Mouse (Mus musculus) MEL (cell line): ENCODE measurements at regions not wholly inside any gene's neighbourhood (a gene's known extent, or its start where the extent isn't known, plus 50 kb on each side); places are given as distances from the start of the nearest gene placed in this dataset.

Experiments
- DNase-seq: peaks from one replicate; pipeline ENCODE4 v3.0.0; 2011; ENCODE audit warnings: low read depth, low spot score
- H3K27ac ChIP-seq: 2 replicates; pipeline ENCODE4 v1.5.1; 2012; ENCODE audit warnings: low read depth, mild to moderate bottlenecking, control low read depth, low read length, moderate library complexity; ENCODE audit not compliant: control insufficient read depth
- H3K27me3 ChIP-seq, 2 experiments: fragments of 150-350 bp in 1 of 2; sonication (generic) in 1 of 2; 2 replicates each; pipeline ENCODE4 v1.6.1; 2012; ENCODE audit warnings: low read length in 2 of 2, mild to moderate bottlenecking in 2 of 2, improper control_type of control experiment in 1 of 2, moderate library complexity in 1 of 2; ENCODE audit not compliant: insufficient read depth in 2 of 2, control insufficient read depth in 1 of 2
- H3K36me3 ChIP-seq, 2 experiments: 2 replicates each; pipeline ENCODE4 v1.6.1; 2012 to 2014; ENCODE audit warnings: low read length in 2 of 2, improper control_type of control experiment in 1 of 2, inconsistent platforms in 1 of 2, mild to moderate bottlenecking in 1 of 2; ENCODE audit not compliant: insufficient read depth in 2 of 2, control insufficient read depth in 1 of 2
- H3K4me1 ChIP-seq, 2 experiments: fragments of 150-350 bp in 1 of 2; sonication (generic) in 1 of 2; 2 replicates each; pipeline ENCODE4 v1.6.1; 2012; ENCODE audit warnings: low read length in 2 of 2, improper control_type of control experiment in 1 of 2, mild to moderate bottlenecking in 1 of 2; ENCODE audit not compliant: insufficient read depth in 2 of 2, control insufficient read depth in 1 of 2
- H3K4me3 ChIP-seq, 2 experiments: fragments of 150-350 bp in 1 of 2; sonication (generic) in 1 of 2; 2 replicates each; pipeline ENCODE4 v1.5.1; 2012; ENCODE audit warnings: low read depth in 2 of 2, low read length in 2 of 2, mild to moderate bottlenecking in 2 of 2, moderate library complexity in 2 of 2, control low read depth in 1 of 2, improper control_type of control experiment in 1 of 2; ENCODE audit not compliant: control insufficient read depth in 1 of 2, insufficient read depth in 1 of 2
- H3K79me2 ChIP-seq: 2 replicates; pipeline ENCODE4 v1.6.1; 2012; ENCODE audit warnings: mild to moderate bottlenecking, low read length, moderate library complexity; ENCODE audit not compliant: control insufficient read depth, poor library complexity, insufficient read depth
- H3K9ac ChIP-seq: 2 replicates; pipeline ENCODE4 v1.6.1; 2012; ENCODE audit warnings: low read depth, mild to moderate bottlenecking, control low read depth, low read length, moderate library complexity; ENCODE audit not compliant: control insufficient read depth, poor library complexity, severe bottlenecking
- H3K9me3 ChIP-seq: fragments of 150-350 bp; sonication (generic); replicated peaks from 2 replicates; pipeline ENCODE4 v1.6.1; 2012; ENCODE audit warnings: mild to moderate bottlenecking, low read length, improper control_type of control experiment, moderate library complexity; ENCODE audit not compliant: insufficient read depth
- BHLHE40 ChIP-seq: IDR thresholded peaks from 2 replicates; pipeline ENCODE4 v1.6.1; 2012; ENCODE audit warnings: low read depth, mild to moderate bottlenecking, inconsistent platforms, low read length, improper control_type of control experiment, borderline replicate concordance
- CHD1 ChIP-seq: IDR thresholded peaks from 2 replicates; pipeline ENCODE4 v1.6.1; 2012; ENCODE audit warnings: low read depth, mild to moderate bottlenecking, inconsistent platforms, low read length, improper control_type of control experiment
- CHD2 ChIP-seq: IDR thresholded peaks from 2 replicates; pipeline ENCODE4 v1.6.1; 2011; ENCODE audit warnings: low read length, improper control_type of control experiment
- CTCF ChIP-seq, 3 experiments: IDR thresholded peaks in 2 of 3; conservative IDR thresholded peaks in 1 of 3; 2 replicates each; pipeline ENCODE4 v1.5.1; 2011 to 2012; ENCODE audit warnings: low read length in 3 of 3, low read depth in 2 of 3, mild to moderate bottlenecking in 2 of 3, improper control_type of control experiment in 1 of 3, inconsistent platforms in 1 of 3, mixed read lengths in 1 of 3, moderate library complexity in 1 of 3; ENCODE audit not compliant: control insufficient read depth in 1 of 3, insufficient read depth in 1 of 3, poor library complexity in 1 of 3, severe bottlenecking in 1 of 3
- EP300 ChIP-seq, 2 experiments: IDR thresholded peaks; 2 replicates each; pipeline ENCODE4 v1.6.1; 2011; ENCODE audit warnings: improper control_type of control experiment in 2 of 2, low read length in 2 of 2, low read depth in 1 of 2, mild to moderate bottlenecking in 1 of 2
- ETS1 ChIP-seq: IDR thresholded peaks from 2 replicates; pipeline ENCODE4 v1.6.1; 2012; ENCODE audit warnings: low read depth, mild to moderate bottlenecking, inconsistent platforms, low read length, improper control_type of control experiment, moderate library complexity
- GABPA ChIP-seq: IDR thresholded peaks from 2 replicates; pipeline ENCODE4 v1.6.1; 2012; ENCODE audit warnings: low read depth, mild to moderate bottlenecking, inconsistent platforms, low read length, improper control_type of control experiment, moderate library complexity
- HCFC1 ChIP-seq: IDR thresholded peaks from 2 replicates; pipeline ENCODE4 v1.6.1; 2012; ENCODE audit warnings: low read depth, mild to moderate bottlenecking, inconsistent platforms, low read length, improper control_type of control experiment, moderate library complexity
- MAX ChIP-seq: IDR thresholded peaks from 2 replicates; pipeline ENCODE4 v1.6.1; 2011; ENCODE audit warnings: low read length, improper control_type of control experiment
- MEF2A ChIP-seq: IDR thresholded peaks from 2 replicates; pipeline ENCODE4 v1.6.1; 2014; ENCODE audit warnings: low read depth, mild to moderate bottlenecking, inconsistent platforms, low read length, improper control_type of control experiment; ENCODE audit not compliant: poor library complexity, insufficient replicate concordance, severe bottlenecking; ENCODE audit errors: extremely low read depth
- MYB ChIP-seq: IDR thresholded peaks from 2 replicates; pipeline ENCODE4 v1.6.1; 2011; ENCODE audit warnings: mild to moderate bottlenecking, low read depth, low read length, improper control_type of control experiment
- NELFE ChIP-seq: IDR thresholded peaks from 2 replicates; pipeline ENCODE4 v1.6.1; 2011; ENCODE audit warnings: low read depth, low read length, improper control_type of control experiment
- NRF1 ChIP-seq: IDR thresholded peaks from 2 replicates; pipeline ENCODE4 v1.6.1; 2014; ENCODE audit warnings: low read depth, mild to moderate bottlenecking, inconsistent platforms, low read length, improper control_type of control experiment, moderate library complexity; ENCODE audit not compliant: poor library complexity, insufficient read depth, severe bottlenecking
- POLR2A ChIP-seq, 2 experiments: IDR thresholded peaks; 2 replicates each; pipeline ENCODE4 v1.6.1; 2011 to 2012; ENCODE audit warnings: low read length in 2 of 2, mild to moderate bottlenecking in 2 of 2, control low read depth in 1 of 2, improper control_type of control experiment in 1 of 2, low read depth in 1 of 2, moderate library complexity in 1 of 2; ENCODE audit not compliant: control insufficient read depth in 1 of 2, insufficient read depth in 1 of 2, poor library complexity in 1 of 2
- RAD21 ChIP-seq: IDR thresholded peaks from 2 replicates; pipeline ENCODE4 v1.6.1; 2011; ENCODE audit warnings: mild to moderate bottlenecking, low read depth, low read length, improper control_type of control experiment
- RCOR1 ChIP-seq: IDR thresholded peaks from 2 replicates; pipeline ENCODE4 v1.6.1; 2012; ENCODE audit warnings: low read depth, mild to moderate bottlenecking, inconsistent platforms, low read length, improper control_type of control experiment
- SIN3A ChIP-seq: IDR thresholded peaks from 2 replicates; pipeline ENCODE4 v1.6.1; 2012; ENCODE audit warnings: low read length, improper control_type of control experiment, inconsistent platforms
- TAL1 ChIP-seq: IDR thresholded peaks from 2 replicates; pipeline ENCODE4 v1.6.1; 2012; ENCODE audit warnings: mild to moderate bottlenecking, inconsistent platforms, low read length, moderate library complexity, mixed read lengths
- TBP ChIP-seq: IDR thresholded peaks from 2 replicates; pipeline ENCODE4 v1.8.0; 2011; ENCODE audit warnings: low read depth, low read length, improper control_type of control experiment
- UBTF ChIP-seq: IDR thresholded peaks from 2 replicates; pipeline ENCODE4 v1.6.1; 2012; ENCODE audit warnings: low read depth, mild to moderate bottlenecking, inconsistent platforms, low read length, improper control_type of control experiment, moderate library complexity, borderline replicate concordance; ENCODE audit not compliant: insufficient read depth
- ZC3H11A ChIP-seq: IDR thresholded peaks from 2 replicates; pipeline ENCODE4 v1.6.1; 2012; ENCODE audit warnings: low read depth, mild to moderate bottlenecking, inconsistent platforms, low read length, improper control_type of control experiment
- ZNF384 ChIP-seq: IDR thresholded peaks from 2 replicates; pipeline ENCODE4 v1.6.1; 2012; ENCODE audit warnings: low read depth, mild to moderate bottlenecking, inconsistent platforms, low read length, improper control_type of control experiment

DNA sequence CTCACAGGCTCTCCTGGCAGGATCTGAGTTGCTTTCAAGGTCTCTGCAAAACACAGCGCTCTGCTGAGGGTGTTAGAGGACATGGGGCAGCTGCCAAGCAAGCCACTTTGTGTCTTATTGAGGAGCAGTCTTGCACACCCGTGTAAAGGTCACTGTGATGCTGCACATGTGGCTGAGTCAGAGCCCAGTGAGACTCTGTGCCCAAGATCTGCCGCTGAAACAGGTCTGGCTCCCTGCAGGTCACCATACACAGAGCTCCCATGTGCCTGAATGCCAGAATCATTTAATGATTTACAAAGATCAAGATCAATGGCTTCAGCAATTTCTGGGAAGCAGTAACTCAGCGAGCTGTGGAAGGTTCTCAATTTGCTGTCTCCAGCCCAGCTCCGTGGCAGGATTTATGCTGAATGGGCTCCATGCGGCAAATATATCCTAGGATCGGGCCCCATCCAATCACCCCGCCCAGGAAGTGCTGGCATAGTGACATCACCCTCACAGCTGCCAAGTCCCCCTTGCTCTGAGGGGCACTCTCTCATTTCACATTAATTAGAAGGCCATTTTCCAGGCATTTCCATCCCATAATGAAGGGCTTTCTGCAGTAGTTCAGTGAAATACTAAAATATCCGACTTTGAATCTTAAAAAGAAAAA lies 330.1 kb downstream of the H2al1j start:
- Histone ChIP-seq H3K79me2 (no peaks in the 10 kb centered on the region), H3K9me3 (no peaks in the 10 kb centered on the region), H3K36me3 (no peaks in the 10 kb centered on the region), H3K9ac (no peak overlapping the region), H3K27me3 (peaks cover 0 to 4% of the 10 kb centered on the region in 2 experiments; a peak in 2 of 4 replicates), H3K4me3 (no peak overlapping the region), H3K27ac (no peak overlapping the region), H3K4me1 (0 out of 4 replicates have a peak, but pooled peaks cover 0 to 3% of the 10 kb centered on the region in 2 experiments)
- TF ChIP-seq RAD21 (no peak), BHLHE40 (no peak), TBP (no peak), GABPA (no peak), SIN3A (no peak), ZC3H11A (no peak), UBTF (no peak), NELFE (no peak), TAL1 (no peak), EP300 (IDR thresholded peaks at IDR 0.05; ENCODE audit: low read depth in 1 of 2, low read length in 2 of 2) (no peak), POLR2A (IDR thresholded peaks at IDR 0.05; ENCODE audit: control insufficient read depth in 1 of 2, insufficient read depth in 1 of 2, low read depth in 1 of 2, low read length in 2 of 2, poor library complexity in 1 of 2) (no peak), NRF1 (no peak), CHD2 (no peak), MAX (no peak), ZNF384 (no peak)
- DNase-seq: no peak

- Histone ChIP-seq H3K4me1 (peaks cover 5 to 20% of the 10 kb centered on the region in 2 experiments; a peak in 3 of 4 replicates), H3K27ac (no peak overlapping the region), H3K4me3 (no peak overlapping the region), H3K79me2 (peaks cover 3% of the 10 kb centered on the region; the same call in 1 of the 2 replicates), H3K9me3 (no peaks in the 10 kb centered on the region), H3K9ac (no peak overlapping the region), H3K27me3 (peaks cover 0 to 2% of the 10 kb centered on the region in 2 experiments; a peak in 1 of 4 replicates), H3K36me3 (peaks cover 0 to 13% of the 10 kb centered on the region in 2 experiments; a peak in 2 of 4 replicates)
- TF ChIP-seq CHD1: no peak
- no peak for TF ChIP-seq NRF1
- TF ChIP-seq SIN3A: no peak
- TF ChIP-seq CTCF (IDR thresholded peaks at IDR 0.05 in 2 of 3, conservative IDR thresholded peaks at IDR 0.05 in 1 of 3; ENCODE audit: control insufficient read depth in 1 of 3, insufficient read depth in 1 of 3, low read depth in 2 of 3, low read length in 3 of 3, poor library complexity in 1 of 3, severe bottlenecking in 1 of 3): no peak
- no peak for TF ChIP-seq HCFC1
- no peak for TF ChIP-seq MYB
- TF ChIP-seq ETS1: no peak
- TF ChIP-seq MEF2A: no peak
- TF ChIP-seq MAX: no peak
- TF ChIP-seq CHD2: no peak
- no peak for TF ChIP-seq TAL1
- TF ChIP-seq RCOR1: no peak
- no peak for TF ChIP-seq ZNF384
- DNase-seq: no peak
These were observed 335.7 kb downstream of the H2al1j start for GRCm38 (mm10) chrX:11663187-11663829.
